Mouse (Mus musculus) olfactory bulb, adult 2 months (tissue): ENCODE results near the gene Cfdp1.

Source experiments
- CTCF ChIP-seq: fragments of 200-500 bp; IDR thresholded peaks from 2 replicates; pipeline ENCODE4 v1.5.1; 2012; ENCODE audit warnings: low read depth, mild to moderate bottlenecking, low read length, moderate library complexity; ENCODE audit not compliant: insufficient read depth
- POLR2A ChIP-seq: fragments of 200-500 bp; IDR thresholded peaks from 2 replicates; pipeline ENCODE4 v1.6.1; 2012; ENCODE audit warnings: mild to moderate bottlenecking, low read depth, low read length, moderate library complexity; ENCODE audit not compliant: insufficient read depth

DNA sequence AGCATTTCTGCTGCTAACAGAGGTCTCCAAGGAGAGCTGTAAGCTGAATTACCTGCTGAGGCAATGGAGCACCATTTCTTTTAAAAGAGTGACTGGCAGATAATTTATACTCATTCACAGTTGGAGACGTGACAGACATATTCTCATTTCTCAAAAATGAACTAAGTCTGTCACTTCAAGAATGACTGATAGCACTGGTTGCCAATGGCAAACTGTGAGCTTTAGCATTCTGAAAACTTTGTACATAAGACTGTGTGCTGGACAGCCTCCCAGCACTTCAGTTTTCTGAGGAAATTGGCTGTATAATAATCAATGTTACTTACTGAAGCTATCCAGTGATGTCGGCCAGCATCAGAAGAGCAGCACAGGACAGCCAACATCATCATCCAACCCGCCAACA, 46.1 kb downstream of the Cfdp1 start:
- no peak for TF ChIP-seq POLR2A
- no peak for TF ChIP-seq CTCF
